Mouse (Mus musculus) heart, embryonic 14.5 days (tissue): ENCODE results near the gene Gm49393. TPM values are rescaled to one million over a fixed set of nuclear protein-coding genes. Genes with fewer than 3 reads are reported as not detected.
"Not testable (repeated sequence)": the region's sequence is repeated elsewhere in the genome, so short reads cannot be mapped to it uniquely, and the experiment has no call there.

ENCODE experiments used
- ATAC-seq: fragments of 200-750 bp; cut with Nextera tagmentation; 2 replicates; pipeline ENCODE4 v1.8.0; 2017; ENCODE audit warnings: low read depth, moderate TSS enrichment; ENCODE audit not compliant: insufficient number of reproducible peaks, insufficient read depth, low FRiP score
- H3K27ac ChIP-seq, 2 experiments: fragments of 200-500 bp in 1 of 2; fragments of 300-500 bp in 1 of 2; sonication (generic) in 1 of 2; replicated peaks in 1 of 2; 2 replicates each; pipeline ENCODE4 v1.5.1; 2012 to 2014; ENCODE audit warnings: low read depth in 2 of 2, low read length in 2 of 2, control low read depth in 1 of 2, mild to moderate bottlenecking in 1 of 2, mixed read lengths in 1 of 2; ENCODE audit not compliant: control insufficient read depth in 1 of 2, insufficient read depth in 1 of 2
- H3K27me3 ChIP-seq: fragments of 300-500 bp; sonication (generic); 2 replicates; pipeline ENCODE4 v1.6.1; 2014; ENCODE audit warnings: mild to moderate bottlenecking, low read length, control low read depth; ENCODE audit not compliant: control insufficient read depth, insufficient read depth
- H3K36me3 ChIP-seq: fragments of 300-500 bp; sonication (generic); 2 replicates; pipeline ENCODE4 v1.6.1; 2014; ENCODE audit warnings: mild to moderate bottlenecking, control low read depth, low read length, mixed read lengths; ENCODE audit not compliant: control insufficient read depth, insufficient read depth
- H3K4me1 ChIP-seq, 2 experiments: fragments of 200-500 bp in 1 of 2; fragments of 300-500 bp in 1 of 2; sonication (generic) in 1 of 2; 2 replicates each; pipeline ENCODE4 v1.6.1; 2012 to 2014; ENCODE audit warnings: low read length in 2 of 2, control low read depth in 1 of 2, mixed read lengths in 1 of 2; ENCODE audit not compliant: control insufficient read depth in 2 of 2, insufficient read depth in 2 of 2
- H3K4me2 ChIP-seq: fragments of 300-500 bp; sonication (generic); 2 replicates; pipeline ENCODE4 v1.6.1; 2014; ENCODE audit warnings: mild to moderate bottlenecking, low read length
- H3K4me3 ChIP-seq, 2 experiments: fragments of 200-500 bp in 1 of 2; fragments of 300-500 bp in 1 of 2; sonication (generic) in 1 of 2; 2 replicates each; pipeline ENCODE4 v1.5.1; 2012 to 2014; ENCODE audit warnings: low read length in 2 of 2, mild to moderate bottlenecking in 2 of 2, control low read depth in 1 of 2, low read depth in 1 of 2, moderate library complexity in 1 of 2; ENCODE audit not compliant: control insufficient read depth in 1 of 2, insufficient read depth in 1 of 2
- H3K9ac ChIP-seq: fragments of 300-500 bp; sonication (generic); 2 replicates; pipeline ENCODE4 v1.6.1; 2014; ENCODE audit warnings: mild to moderate bottlenecking, low read length
- H3K9me3 ChIP-seq: fragments of 300-500 bp; sonication (generic); 2 replicates; pipeline ENCODE4 v1.6.1; 2016; ENCODE audit warnings: low read length, control low read depth; ENCODE audit not compliant: control insufficient read depth
- WGBS: fragments of 180-500 bp; shearing (Covaris S2); extraction: QIAGEN DNeasy Blood & Tissue Kit; methylation state at CpG from one replicate; pipeline ENCODE4 v1.1.7; 2014; 5-methylcytosine and 5-hydroxymethylcytosine counted together
- polyA plus RNA-seq: library from polyadenylated mRNA; unstranded; fragments of >200 nt; fragmentation: Nextera tagmentation; extraction: Ambion mirVana; gene quantifications from 2 replicates; pipeline ENCODE4 v1.2.1, GENCODE M21; 2014

Gene Gm49393
- polyA plus RNA-seq, result not detected in 2 replicates

DNA sequence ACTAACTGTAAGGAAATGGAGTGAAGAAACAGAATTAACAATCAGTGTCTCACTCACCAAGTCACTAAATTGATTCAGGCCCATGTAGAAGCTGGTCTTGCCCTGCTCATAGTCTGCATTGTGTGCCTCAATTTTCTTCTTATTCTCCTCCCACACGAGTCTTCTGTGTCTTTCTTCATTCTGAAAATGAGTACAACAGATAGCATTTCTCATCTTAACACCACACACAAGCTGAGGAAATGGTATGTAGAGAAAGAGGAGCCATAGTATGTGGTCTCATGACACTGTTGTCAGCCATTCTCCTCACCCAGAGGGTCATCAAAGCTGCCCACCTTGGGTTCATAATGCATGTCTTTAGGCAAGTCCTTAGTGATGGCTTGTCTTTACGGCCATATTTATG lies at the start of gene Gm49393:
TSS of gene Gm49393 (minus strand) at position 101 of the 400 bp plus-strand sequence.
- H3K36me3 ChIP-seq, H3K4me2 ChIP-seq, H3K4me3 ChIP-seq, H3K27me3 ChIP-seq, H3K27ac ChIP-seq, H3K9ac ChIP-seq, H3K9me3 ChIP-seq, ATAC-seq, H3K4me1 ChIP-seq: not testable (repeated sequence)
- WGBS, result 50% methylated on average over 2 of the region's 2 CpGs

DNA sequence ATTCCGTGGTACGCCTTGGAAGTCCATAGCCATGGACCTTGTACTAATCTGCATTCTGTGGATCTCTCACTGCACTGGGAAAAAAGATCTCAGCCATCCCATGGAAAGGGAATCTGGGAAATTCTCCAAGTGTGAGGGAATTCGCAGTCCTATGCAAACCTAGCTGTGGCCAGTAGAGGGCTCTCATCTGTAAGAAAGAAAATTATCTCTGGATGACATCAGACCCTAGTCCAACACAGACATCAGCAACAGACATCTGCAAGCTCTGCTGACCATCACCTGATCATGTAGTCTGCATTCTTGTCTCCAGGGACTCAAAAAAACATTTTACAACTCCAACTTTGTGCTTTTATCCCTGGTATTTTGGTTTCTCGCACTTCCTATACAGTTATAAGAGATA lies 36.9 kb upstream of the Gm49393 start:
- not testable (repeated sequence) for H3K4me3 ChIP-seq, H3K27ac ChIP-seq, H3K9ac ChIP-seq, H3K9me3 ChIP-seq, H3K4me2 ChIP-seq, H3K36me3 ChIP-seq, H3K4me1 ChIP-seq, H3K27me3 ChIP-seq, ATAC-seq
- 54% methylated on average over 4 of the region's 4 CpGs for WGBS

DNA sequence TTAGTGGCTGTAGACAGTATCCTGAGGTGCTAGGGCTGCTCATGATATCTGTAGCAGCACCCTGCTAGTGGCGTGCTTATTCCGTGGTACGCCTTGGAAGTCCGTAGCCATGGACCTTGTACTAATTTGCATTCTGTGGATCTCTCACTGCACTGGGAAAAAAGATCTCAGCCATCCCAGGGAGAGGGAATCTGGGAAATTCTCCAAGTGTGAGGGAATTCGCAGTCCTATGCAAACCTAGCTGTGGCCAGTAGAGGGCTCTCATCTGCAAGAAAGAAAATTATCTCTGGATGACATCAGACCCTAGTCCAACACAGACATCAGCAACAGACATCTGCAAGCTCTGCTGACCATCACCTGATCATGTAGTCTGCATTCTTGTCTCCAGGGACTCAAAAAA lies 28.6 kb upstream of the Gm49393 start:
- H3K27me3 ChIP-seq, H3K4me2 ChIP-seq, H3K27ac ChIP-seq, H3K9me3 ChIP-seq, H3K4me3 ChIP-seq, H3K4me1 ChIP-seq, ATAC-seq, H3K9ac ChIP-seq, H3K36me3 ChIP-seq: not testable (repeated sequence)
- 37% methylated on average over 5 of the region's 5 CpGs for WGBS

DNA sequence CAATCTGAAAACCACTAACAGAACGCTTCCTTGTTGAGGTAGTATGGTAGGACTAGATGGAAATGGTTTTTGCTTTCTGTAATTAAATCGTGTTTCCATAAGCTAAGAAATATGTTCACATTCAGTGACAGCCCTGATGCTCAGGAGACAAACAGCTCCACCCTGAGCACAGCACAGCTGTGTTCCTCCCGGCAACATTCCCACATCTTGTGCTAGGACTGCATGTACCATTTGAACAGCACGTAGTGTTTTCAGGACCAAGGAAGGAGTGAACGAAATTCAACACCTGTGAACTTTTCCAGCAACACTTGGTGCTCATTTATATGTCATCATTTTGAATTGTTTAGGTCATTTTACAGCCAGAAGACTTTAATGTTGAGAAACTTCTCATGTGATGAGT lies 26.3 kb upstream of the Gm49393 start:
- no peak for ATAC-seq
- Histone ChIP-seq H3K9me3 (peaks cover 6% of the 10 kb centered on the region; the same call in 1 of the 2 replicates), H3K4me3 (no peak overlapping the region), H3K4me2 (no peak overlapping the region), H3K27ac (no peak overlapping the region), H3K27me3 (no peaks in the 10 kb centered on the region), H3K9ac (no peak overlapping the region), H3K4me1 (no peaks in the 10 kb centered on the region), H3K36me3 (no peaks in the 10 kb centered on the region)
- WGBS, result 52% methylated on average over 5 of the region's 5 CpGs

DNA sequence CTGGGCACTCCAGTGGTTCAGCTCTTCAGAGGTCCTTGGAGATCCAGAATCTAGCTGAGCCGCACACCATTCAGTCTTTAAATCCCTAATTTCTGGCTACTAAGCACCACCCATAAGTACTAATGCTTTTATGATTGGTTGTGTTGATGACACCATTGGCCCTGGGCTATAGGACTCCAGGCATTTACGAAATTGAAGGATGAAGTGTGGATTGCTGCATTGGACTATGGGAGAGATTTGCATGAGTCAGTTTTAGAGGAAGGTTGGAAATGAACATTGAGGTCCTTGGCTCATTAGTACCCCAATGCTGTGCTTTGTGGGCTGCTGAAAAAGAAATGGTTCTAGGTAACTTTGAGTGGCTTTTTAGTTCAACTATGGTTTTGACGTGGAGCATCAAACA lies 6.5 kb upstream of the Gm49393 start, which contains the start of gene Tpbpa:
TSS of gene Tpbpa (minus strand) at position 101 of the 400 bp plus-strand sequence.
- H3K9me3 ChIP-seq, H3K27ac ChIP-seq, H3K9ac ChIP-seq, H3K4me3 ChIP-seq, H3K36me3 ChIP-seq, H3K27me3 ChIP-seq, H3K4me2 ChIP-seq, H3K4me1 ChIP-seq, ATAC-seq: not testable (repeated sequence)
- WGBS, result 63% methylated on average over 3 of the region's 3 CpGs

DNA sequence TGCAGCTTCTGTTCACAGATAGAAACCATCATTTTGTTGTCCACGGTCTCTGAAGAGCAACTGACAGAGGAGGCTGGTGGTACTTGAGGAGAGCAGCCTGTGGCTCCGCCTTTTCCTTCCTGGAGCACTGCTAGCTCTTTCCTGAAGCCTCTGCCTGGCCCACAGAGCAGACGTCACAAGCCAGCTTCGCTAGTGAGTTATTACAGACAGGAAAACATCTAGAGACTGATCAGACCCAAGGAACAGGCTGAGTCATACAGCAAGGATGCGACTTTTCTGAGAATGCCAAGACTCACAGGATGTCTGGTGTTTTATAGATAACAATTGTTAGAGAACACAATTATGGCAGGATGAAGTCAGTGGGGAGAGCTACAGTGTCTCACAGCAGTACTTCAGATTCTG lies 1.1 kb upstream of the Gm49393 start, which contains the start of the genes Gm49391 and Ctla2a:
TSS of gene Gm49391 (minus strand) at position 72 of the 402 bp plus-strand sequence.
TSS of gene Ctla2a (minus strand) at position 126 of the 402 bp plus-strand sequence.
- WGBS, result 40% methylated on average over 5 of the region's 5 CpGs
- peak; percentile 88 for ATAC-seq
- no peaks in the 10 kb centered on the region for H3K4me1 ChIP-seq
- H3K4me3 ChIP-seq, result no peak within 1 kb of the TSS
- H3K27me3 ChIP-seq, result no peaks in the 10 kb centered on the region
- H3K36me3 ChIP-seq, result no peaks in the 10 kb centered on the region
- H3K27ac ChIP-seq, result peak within 1 kb of the TSS; percentile 37 to 62; a peak in 2 of 4 replicates
- no peaks in the 10 kb centered on the region for H3K9me3 ChIP-seq
- no peak within 1 kb of the TSS for H3K4me2 ChIP-seq
- no peak within 1 kb of the TSS for H3K9ac ChIP-seq

DNA sequence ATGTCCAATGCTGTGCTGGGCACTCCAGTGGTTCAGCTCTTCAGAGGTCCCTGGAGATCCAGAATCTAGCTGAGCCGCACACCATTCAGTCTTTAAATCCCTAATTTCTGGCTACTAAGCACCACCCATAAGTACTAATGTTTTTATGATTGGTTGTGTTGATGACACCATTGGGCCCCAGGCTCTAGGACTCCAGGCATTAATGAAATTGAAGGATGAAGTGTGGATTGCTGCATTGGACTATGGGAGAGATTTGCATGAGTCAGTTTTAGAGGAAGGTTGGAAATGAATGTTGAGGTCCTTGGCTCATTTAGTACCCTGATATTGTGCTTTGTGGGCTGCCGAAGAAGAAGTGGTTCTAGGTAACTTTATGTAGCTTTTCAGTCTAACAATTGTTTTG lies 30.6 kb downstream of the Gm49393 start, which contains the start of gene Tpbpb:
TSS of gene Tpbpb (minus strand) at position 101 of the 400 bp plus-strand sequence.
- not testable (repeated sequence) for H3K9me3 ChIP-seq, H3K4me3 ChIP-seq, H3K27me3 ChIP-seq, H3K9ac ChIP-seq, H3K36me3 ChIP-seq, H3K27ac ChIP-seq, H3K4me1 ChIP-seq, H3K4me2 ChIP-seq, ATAC-seq
- WGBS, result 78% methylated on average over 2 of the region's 2 CpGs

DNA sequence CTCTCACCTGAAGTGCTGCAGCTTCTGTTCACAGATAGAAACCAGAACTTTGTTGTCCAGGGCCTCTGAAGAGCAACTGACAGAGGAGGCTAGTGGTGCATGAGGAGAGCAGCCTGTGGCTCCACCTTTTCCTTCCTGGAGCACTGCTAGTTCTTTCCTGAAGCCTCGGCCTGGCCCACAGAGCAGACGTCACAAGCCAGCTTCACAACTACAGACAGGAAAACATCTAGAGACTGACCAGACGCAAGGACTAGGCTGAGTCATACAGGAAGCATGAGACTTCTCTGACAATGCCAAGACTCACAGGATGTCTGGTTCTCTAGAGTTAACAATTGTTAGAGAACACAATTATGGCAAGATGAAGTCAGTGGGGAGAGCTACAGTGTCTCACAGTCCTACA lies 38.1 kb downstream of the Gm49393 start, which contains the start of gene Ctla2b:
TSS of gene Ctla2b (minus strand) at position 120 of the 400 bp plus-strand sequence.
- no peaks in the 10 kb centered on the region for H3K27me3 ChIP-seq
- H3K4me1 ChIP-seq, result no peaks in the 10 kb centered on the region
- peak; percentile 86 for ATAC-seq
- WGBS, result 35% methylated on average over 3 of the region's 3 CpGs
- H3K4me3 ChIP-seq, result no peak within 1 kb of the TSS
- H3K9ac ChIP-seq, result no peak within 1 kb of the TSS
- no peaks in the 10 kb centered on the region for H3K36me3 ChIP-seq
- no peaks in the 10 kb centered on the region; the same call in none of the 2 replicates for H3K9me3 ChIP-seq
- H3K27ac ChIP-seq, result peak within 1 kb of the TSS; percentile 69 to 88
- H3K4me2 ChIP-seq, result no peak within 1 kb of the TSS
